ENCODE assay signal across 10 mouse cellular contexts in genomic region chr3:88756276-88756675, GRCm38 (mm10). TPM values are rescaled to one million over a fixed set of nuclear protein-coding genes. Genes with fewer than 3 reads are reported as not detected.
DNase-seq lines count a peak whose midpoint lies in the region; ATAC-seq lines count a peak whose summit lies in the region.
"Had no signal": no experiment of that assay in that cellular context is flagged by ENCODE, and none has a peak within 500 bp of the region (broad histone marks: within the 10 kb centered on the region; RNA-seq: fewer than 3 reads in every experiment).

No protein-coding gene starts in this region.

- DNase-seq in cerebellum, adult 9-11 months, result peak; percentile 35
- no peak for DNase-seq in cerebellum, adult 18-20 months
- peak; percentile 48 for DNase-seq in right cerebral cortex, adult 18-20 months
- no peak for DNase-seq in right cerebral cortex, postnatal 14 days
- DNase-seq in layer of hippocampus, postnatal 10 days (ENCODE audit: low spot score in 2 of 2), result peak; percentile 41 to 53
- peak; percentile 32 for DNase-seq in telencephalon, adult 2 months (ENCODE audit: low read depth, low spot score)
- no peak for DNase-seq in thymus, postnatal 4 days
- DNase-seq: cerebellum, postnatal 14 days; lung, postnatal 4 days had no signal

- ATAC-seq in granulocyte monocyte progenitor cell, adult 5-6 weeks (replicated peaks; ENCODE audit: poor library complexity, severe bottlenecking), result no peak

RNA-seq across cellular contexts. Expression of gene Syt11, which starts 18.7 kb away (rescaled TPM):
- total RNA-seq in layer of hippocampus, postnatal 10 days (2021), result 100 to 1,000 TPM; 430 to 447 TPM
- 0.19 and 0.62 TPM in 2 replicates for total RNA-seq in granulocyte monocyte progenitor cell, adult 5-6 weeks (2014; fragmentation: Nextera tagmentation)
- total RNA-seq in granulocyte monocyte progenitor cell, adult 5-6 weeks (2017), result 0.65 and 1.1 TPM in 2 replicates

RNA-seq across cellular contexts. Expression of gene Rit1, which starts 39.6 kb away (rescaled TPM):
- 10 to 100 TPM; 48.8 to 55.2 TPM for total RNA-seq in layer of hippocampus, postnatal 10 days (2021)
- 17.5 and 20.5 TPM in 2 replicates for total RNA-seq in granulocyte monocyte progenitor cell, adult 5-6 weeks (2014; fragmentation: Nextera tagmentation)
- 20.0 and 26.5 TPM in 2 replicates for total RNA-seq in granulocyte monocyte progenitor cell, adult 5-6 weeks (2017)

Comparison
In these comparisons a context has a peak if more than half of its experiments do, and no peak if none do; other contexts are left out.
1. DNase-seq: peak in cerebellum, adult 9-11 months (single experiment), right cerebral cortex, adult 18-20 months (single experiment), layer of hippocampus, postnatal 10 days (2 of 2) and telencephalon, adult 2 months (single experiment); none in cerebellum, adult 18-20 months (0 of 2), right cerebral cortex, postnatal 14 days (single experiment) and thymus, postnatal 4 days (single experiment).
2. RNA of gene Syt11, which starts 18.7 kb away (total RNA-seq): 430 to 447 TPM in layer of hippocampus, postnatal 10 days; 0.19 to 1.1 TPM in granulocyte monocyte progenitor cell, adult 5-6 weeks; every median in the first group is over 100 times any median in the second.